Mouse (Mus musculus) forebrain, postnatal 0 days (tissue): Measurements from ENCODE around the gene Foxf1. TPM values are rescaled to one million over a fixed set of nuclear protein-coding genes. Genes with fewer than 3 reads are reported as not detected.

Experiments
- ATAC-seq: fragments of 200-750 bp; cut with Nextera tagmentation; 2 replicates; pipeline ENCODE4 v1.8.0; 2017; ENCODE audit warnings: mild to moderate bottlenecking, moderate library complexity
- DNase-seq: peaks from one replicate; pipeline ENCODE4 v3.0.0-alpha.2; 2015
- H3K27ac ChIP-seq: fragments of 300-500 bp; sonication (generic); 2 replicates; pipeline ENCODE4 v1.5.1; 2014; ENCODE audit warnings: low read depth, mild to moderate bottlenecking, antibody characterized with exemption, low read length, moderate library complexity, mixed read lengths
- H3K27me3 ChIP-seq: fragments of 300-500 bp; sonication (generic); 2 replicates; pipeline ENCODE4 v1.6.1; 2014; ENCODE audit warnings: mild to moderate bottlenecking, low read length, mixed read lengths; ENCODE audit not compliant: insufficient read depth
- H3K36me3 ChIP-seq: fragments of 300-500 bp; sonication (generic); 2 replicates; pipeline ENCODE4 v1.6.1; 2014; ENCODE audit warnings: mild to moderate bottlenecking, moderate library complexity; ENCODE audit not compliant: insufficient read depth
- H3K4me1 ChIP-seq: fragments of 300-500 bp; sonication (generic); 2 replicates; pipeline ENCODE4 v1.6.1; 2014; ENCODE audit warnings: antibody characterized with exemption; ENCODE audit not compliant: insufficient read depth
- H3K4me2 ChIP-seq: fragments of 300-500 bp; sonication (generic); 2 replicates; pipeline ENCODE4 v1.6.1; 2014; ENCODE audit warnings: low read depth, mild to moderate bottlenecking, moderate library complexity
- H3K4me3 ChIP-seq: fragments of 300-500 bp; sonication (generic); 2 replicates; pipeline ENCODE4 v1.5.1; 2014; ENCODE audit warnings: low read depth, low read length, mixed read lengths
- H3K9ac ChIP-seq: fragments of 300-500 bp; sonication (generic); 2 replicates; pipeline ENCODE4 v1.6.1; 2014; ENCODE audit warnings: mild to moderate bottlenecking
- H3K9me3 ChIP-seq: fragments of 300-500 bp; sonication (generic); 2 replicates; pipeline ENCODE4 v1.6.1; 2016; ENCODE audit warnings: low read length
- CTCF ChIP-seq: sonication (generic); IDR thresholded peaks from 2 replicates; pipeline ENCODE4 v1.5.1; 2016; ENCODE audit warnings: antibody characterized with exemption, control low read depth, low read depth
- WGBS: fragments of 180-500 bp; shearing (Covaris S2); extraction: QIAGEN DNeasy Blood & Tissue Kit; methylation state at CpG from one replicate; pipeline ENCODE4 v1.1.7; 2014; 5-methylcytosine and 5-hydroxymethylcytosine counted together
- polyA plus RNA-seq: library from polyadenylated mRNA; unstranded; fragments of >200 nt; fragmentation: Nextera tagmentation; extraction: Ambion mirVana; gene quantifications from 2 replicates; pipeline ENCODE4 v1.2.1, GENCODE M21; 2015
- total RNA-seq: library from RNA; depleted of rRNA; stranded (reverse); fragments of >200 nt; gene quantifications from 2 replicates; pipeline ENCODE4 v1.2.3, GENCODE M21; 2014

Gene Foxf1
- total and polyA plus RNA-seq, 2 experiments from 2014 or later, result 1.4 to 2.3 TPM

GRCm38 (mm10) chr8:121075936-121076335, 8.2 kb upstream of the Foxf1 start:
- 4% methylated on average over 13 of the region's 13 CpGs for WGBS
- Histone ChIP-seq H3K36me3 (no peaks in the 10 kb centered on the region), H3K27ac (no peak overlapping the region), H3K4me1 (no peaks in the 10 kb centered on the region), H3K9ac (no peak overlapping the region), H3K4me2 (no peak overlapping the region), H3K27me3 (peaks cover 89% of the 10 kb centered on the region), H3K4me3 (no peak overlapping the region), H3K9me3 (no peaks in the 10 kb centered on the region; the same call in 1 of the 2 replicates)
- TF ChIP-seq CTCF, result no peak
- ATAC-seq, result no peak
- DNase-seq, result no peak

- no peak overlapping the region for H3K27ac ChIP-seq
- WGBS, result 3% methylated on average over 7 of the region's 7 CpGs
These were observed 7.6 kb upstream of the Foxf1 start for GRCm38 (mm10) chr8:121076555-121076954.

GRCm38 (mm10) chr8:121078721-121079120, 5.5 kb upstream of the Foxf1 start:
- Histone ChIP-seq H3K9me3 (no peaks in the 10 kb centered on the region; the same call in 1 of the 2 replicates), H3K27ac (no peak overlapping the region), H3K4me3 (no peak overlapping the region), H3K9ac (no peak overlapping the region), H3K4me2 (no peak overlapping the region), H3K27me3 (peaks cover 91% of the 10 kb centered on the region), H3K36me3 (no peaks in the 10 kb centered on the region), H3K4me1 (no peaks in the 10 kb centered on the region)
- no peak for TF ChIP-seq CTCF
- DNase-seq (no peak), ATAC-seq (no peak)
- WGBS, result 4% methylated on average over 14 of the region's 14 CpGs

More at GRCm38 (mm10) chr8:121076555-121076954, 7.6 kb upstream of the Foxf1 start:
- Histone ChIP-seq H3K4me2 (no peak overlapping the region), H3K9ac (no peak overlapping the region), H3K27me3 (peaks cover 90% of the 10 kb centered on the region), H3K4me1 (no peaks in the 10 kb centered on the region), H3K9me3 (no peaks in the 10 kb centered on the region; the same call in 1 of the 2 replicates), H3K36me3 (no peaks in the 10 kb centered on the region), H3K4me3 (no peak overlapping the region)
- DNase-seq (no peak), ATAC-seq (no peak)
- no peak for TF ChIP-seq CTCF

- Histone ChIP-seq H3K27ac (no peak overlapping the region), H3K9me3 (no peaks in the 10 kb centered on the region; the same call in 1 of the 2 replicates), H3K4me2 (no peak overlapping the region), H3K4me3 (no peak overlapping the region), H3K9ac (no peak overlapping the region), H3K27me3 (peaks cover 92% of the 10 kb centered on the region), H3K4me1 (no peaks in the 10 kb centered on the region), H3K36me3 (no peaks in the 10 kb centered on the region)
- ATAC-seq, result no peak
- TF ChIP-seq CTCF, result no peak
- 4% methylated on average over 7 of the region's 7 CpGs for WGBS
- no peak for DNase-seq
These were observed 5.0 kb upstream of the Foxf1 start for GRCm38 (mm10) chr8:121079201-121079600.

GRCm38 (mm10) chr8:121079944-121080343, 4.2 kb upstream of the Foxf1 start:
- no peak overlapping the region for H3K4me3 ChIP-seq

GRCm38 (mm10) chr8:121080361-121081090, 3.7 kb upstream of the Foxf1 start:
- H3K9me3 ChIP-seq, result no peaks in the 10 kb centered on the region; the same call in 1 of the 2 replicates
- no peaks in the 10 kb centered on the region for H3K36me3 ChIP-seq
- H3K27me3 ChIP-seq, result peaks cover 89% of the 10 kb centered on the region
- H3K4me2 ChIP-seq, result no peak overlapping the region
- H3K27ac ChIP-seq, result no peak overlapping the region
- TF ChIP-seq CTCF, result no peak
- no peak overlapping the region for H3K4me3 ChIP-seq
- ATAC-seq (no peak), DNase-seq (no peak)
- 5% methylated on average over 49 of the region's 49 CpGs for WGBS
- no peak overlapping the region for H3K9ac ChIP-seq
- H3K4me1 ChIP-seq, result no peaks in the 10 kb centered on the region

More at GRCm38 (mm10) chr8:121079944-121080343, 4.2 kb upstream of the Foxf1 start:
- Histone ChIP-seq H3K27ac (no peak overlapping the region), H3K9ac (no peak overlapping the region), H3K27me3 (peaks cover 88% of the 10 kb centered on the region), H3K4me1 (no peaks in the 10 kb centered on the region), H3K9me3 (no peaks in the 10 kb centered on the region; the same call in 1 of the 2 replicates), H3K36me3 (no peaks in the 10 kb centered on the region), H3K4me2 (no peak overlapping the region)
- no peak for DNase-seq
- 4% methylated on average over 12 of the region's 12 CpGs for WGBS
- no peak for ATAC-seq
- TF ChIP-seq CTCF, result no peak

- ATAC-seq (no peak), DNase-seq (no peak)
- Histone ChIP-seq H3K9ac (no peak overlapping the region), H3K4me1 (no peaks in the 10 kb centered on the region), H3K9me3 (no peaks in the 10 kb centered on the region; the same call in 1 of the 2 replicates), H3K4me2 (no peak overlapping the region), H3K36me3 (no peaks in the 10 kb centered on the region), H3K27ac (no peak overlapping the region), H3K27me3 (peaks cover 89% of the 10 kb centered on the region), H3K4me3 (no peak overlapping the region)
- TF ChIP-seq CTCF, result no peak
- under 1% methylated on average over 7 of the region's 7 CpGs for WGBS
These were observed 2.8 kb upstream of the Foxf1 start for GRCm38 (mm10) chr8:121081398-121081797.
